Mouse (Mus musculus) myocyte (in vitro differentiated cells): Measurements from ENCODE around the gene Gm38392.

Experiments used
- CEBPB ChIP-seq: IDR thresholded peaks from 2 replicates; pipeline ENCODE4 v1.6.1; 2011; ENCODE audit warnings: mild to moderate bottlenecking, moderate library complexity; ENCODE audit not compliant: poor library complexity, insufficient read depth, severe bottlenecking
- E2F4 ChIP-seq: IDR thresholded peaks from one replicate; pipeline ENCODE4 v1.6.1; 2011; ENCODE audit warnings: mild to moderate bottlenecking, control low read depth, moderate library complexity; ENCODE audit not compliant: insufficient read depth
- MAX ChIP-seq: IDR thresholded peaks from one replicate; pipeline ENCODE4 v1.6.1; 2011; ENCODE audit warnings: low read depth, mild to moderate bottlenecking, control low read depth
- MYOD1 ChIP-seq, 3 experiments: IDR thresholded peaks; one replicate each; pipeline ENCODE4 v1.6.1; 2011; ENCODE audit warnings: control low read depth in 2 of 3, low read depth in 2 of 3, mild to moderate bottlenecking in 2 of 3, moderate library complexity in 1 of 3; ENCODE audit not compliant: insufficient read length in 2 of 3, control insufficient read depth in 1 of 3
- POLR2A ChIP-seq: IDR thresholded peaks from one replicate; pipeline ENCODE4 v1.6.1; 2011; ENCODE audit warnings: low read depth, mild to moderate bottlenecking, control low read depth, moderate library complexity; ENCODE audit not compliant: insufficient read length
- POLR2AphosphoS2 ChIP-seq: IDR thresholded peaks from one replicate; pipeline ENCODE4 v1.6.1; 2011; ENCODE audit warnings: low read depth, control low read depth; ENCODE audit not compliant: insufficient read length
- REST ChIP-seq: IDR thresholded peaks from one replicate; pipeline ENCODE4 v1.6.1; 2011; ENCODE audit warnings: mild to moderate bottlenecking, control low read depth, moderate library complexity; ENCODE audit not compliant: insufficient read depth, insufficient read length
- SRF ChIP-seq: IDR thresholded peaks from one replicate; pipeline ENCODE4 v1.6.1; 2011; ENCODE audit warnings: low read depth; ENCODE audit not compliant: control insufficient read depth, insufficient read length
- TCF12 ChIP-seq: IDR thresholded peaks from one replicate; pipeline ENCODE4 v1.6.1; 2011; ENCODE audit warnings: mild to moderate bottlenecking, control low read depth; ENCODE audit not compliant: poor library complexity, insufficient read depth, severe bottlenecking
- TCF3 ChIP-seq: IDR thresholded peaks from one replicate; pipeline ENCODE4 v1.6.1; 2011; ENCODE audit warnings: low read depth, control low read depth; ENCODE audit not compliant: insufficient read length
- USF1 ChIP-seq: IDR thresholded peaks from one replicate; pipeline ENCODE4 v1.6.1; 2011; ENCODE audit warnings: low read depth, mild to moderate bottlenecking, control low read depth, moderate library complexity

- no peak for TF ChIP-seq REST
- no peak for TF ChIP-seq USF1
- no peak for TF ChIP-seq POLR2AphosphoS2
- no peak for TF ChIP-seq POLR2A
- TF ChIP-seq TCF12, result no peak
- TF ChIP-seq MAX, result no peak
- no peak for TF ChIP-seq E2F4
- no peak for TF ChIP-seq CEBPB
- TF ChIP-seq TCF3, result no peak
- no peak for TF ChIP-seq SRF
- no peak for TF ChIP-seq MYOD1 (IDR thresholded peaks at IDR 0.05; ENCODE audit: control insufficient read depth in 1 of 3, insufficient read length in 2 of 3, low read depth in 2 of 3)
Measured at GRCm38 (mm10) chr3:88241045-88241786, 45.8 kb downstream of the Gm38392 start.
